Mouse (Mus musculus) stomach, postnatal 0 days (tissue): ENCODE data around the gene Lmf2. TPM values are rescaled to one million over a fixed set of nuclear protein-coding genes. Genes with fewer than 3 reads are reported as not detected.
A peak's percentile ranks its signal among the peaks of the same experiment; 100 is the strongest.

Experiments
- ATAC-seq: fragments of 200-750 bp; cut with Nextera tagmentation; 2 replicates; pipeline ENCODE4 v1.8.0; 2017; ENCODE audit not compliant: low FRiP score, low TSS enrichment
- DNase-seq: peaks from one replicate; pipeline ENCODE4 v3.0.0-alpha.2; 2016; ENCODE audit warnings: low spot score
- H3K27ac ChIP-seq: fragments of 300-500 bp; sonication (generic); replicated peaks from 2 replicates; pipeline ENCODE4 v1.5.1; 2014; ENCODE audit warnings: mild to moderate bottlenecking, control low read depth
- H3K27me3 ChIP-seq: fragments of 300-500 bp; sonication (generic); 2 replicates; pipeline ENCODE4 v1.6.1; 2014; ENCODE audit warnings: low read length; ENCODE audit not compliant: control insufficient read depth, insufficient read depth
- H3K36me3 ChIP-seq: fragments of 300-500 bp; sonication (generic); 2 replicates; pipeline ENCODE4 v1.6.1; 2014; ENCODE audit warnings: low read length, mixed read lengths; ENCODE audit not compliant: control insufficient read depth, insufficient read depth
- H3K4me1 ChIP-seq: fragments of 300-500 bp; sonication (generic); replicated peaks from 2 replicates; pipeline ENCODE4 v1.6.1; 2014; ENCODE audit warnings: antibody characterized with exemption; ENCODE audit not compliant: control insufficient read depth, insufficient read depth
- H3K4me2 ChIP-seq: fragments of 300-500 bp; sonication (generic); replicated peaks from 2 replicates; pipeline ENCODE4 v1.6.1; 2014; ENCODE audit warnings: low read depth, mild to moderate bottlenecking, control low read depth, moderate library complexity
- H3K4me3 ChIP-seq: fragments of 300-500 bp; sonication (generic); 2 replicates; pipeline ENCODE4 v1.5.1; 2014; ENCODE audit warnings: low read depth, low read length, control low read depth
- H3K9ac ChIP-seq: fragments of 300-500 bp; sonication (generic); 2 replicates; pipeline ENCODE4 v1.6.1; 2014; ENCODE audit warnings: mild to moderate bottlenecking, low read length, control low read depth, mixed read lengths
- H3K9me3 ChIP-seq: fragments of 300-500 bp; sonication (generic); 2 replicates; pipeline ENCODE4 v1.6.1; 2016; ENCODE audit warnings: low read length; ENCODE audit not compliant: control insufficient read depth
- CTCF ChIP-seq: IDR thresholded peaks from 2 replicates; pipeline ENCODE4 v1.5.1; 2016; ENCODE audit warnings: antibody characterized with exemption, low read depth, mild to moderate bottlenecking, moderate library complexity
- EP300 ChIP-seq: optimal IDR thresholded peaks from 2 replicates; pipeline ENCODE3; 2016; ENCODE audit warnings: antibody characterized with exemption
- WGBS: fragments of 180-500 bp; shearing (Covaris S2); extraction: QIAGEN DNeasy Blood & Tissue Kit; methylation state at CpG from one replicate; pipeline ENCODE4 v1.1.7; 2014; 5-methylcytosine and 5-hydroxymethylcytosine counted together
- polyA plus RNA-seq: library from polyadenylated mRNA; unstranded; fragments of >200 nt; fragmentation: Nextera tagmentation; extraction: Ambion mirVana; gene quantifications from 2 replicates; pipeline ENCODE4 v1.2.1, GENCODE M21; 2015

Lmf2 gene
- polyA plus RNA-seq, 1 experiment from 2014 or later, result 24.4 TPM

DNA sequence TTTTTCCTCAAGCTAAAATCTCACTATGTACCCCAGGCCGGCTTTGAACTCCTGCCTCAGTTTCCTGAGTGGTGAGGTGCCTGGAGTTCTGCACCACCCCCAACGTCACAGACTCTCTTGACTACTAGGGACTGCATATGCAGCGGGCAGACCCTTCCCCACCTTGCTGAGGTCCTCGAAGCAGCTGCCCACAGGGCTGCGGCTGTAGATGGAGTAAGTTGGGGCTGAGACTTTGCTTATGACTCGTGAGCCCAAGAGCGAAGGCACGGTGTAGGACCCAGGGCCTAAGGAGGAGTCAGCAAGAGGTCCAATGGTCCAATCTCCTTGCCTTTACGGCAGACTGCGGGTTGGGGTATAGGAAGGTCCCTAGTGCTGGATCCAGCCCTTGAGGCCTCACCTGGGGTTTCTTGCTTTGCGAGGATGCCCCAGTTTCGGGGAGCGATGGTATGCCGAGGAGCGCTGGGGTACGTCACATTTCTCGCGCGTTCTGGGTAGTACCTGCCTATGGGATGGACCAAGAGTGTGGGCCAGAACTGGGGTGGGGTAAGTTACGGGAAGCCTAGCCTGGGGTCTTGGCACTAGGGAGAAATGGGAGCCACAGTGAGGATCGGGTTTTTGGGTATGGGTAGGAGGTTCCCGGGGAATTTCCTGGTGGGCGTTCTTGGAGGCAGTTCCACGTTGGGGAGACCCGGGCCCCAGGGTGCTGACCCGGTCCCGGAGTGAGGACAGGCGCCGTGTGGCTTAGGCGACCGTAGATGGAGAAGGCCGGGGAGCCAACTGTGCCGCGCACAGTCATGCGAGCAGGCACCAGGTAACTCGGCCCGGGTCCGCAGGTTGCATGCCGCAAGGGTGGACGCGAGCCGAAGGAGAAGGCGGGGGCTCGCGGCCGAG, 22.7 kb upstream of the Lmf2 start:
- no peak for ATAC-seq
- no peak for DNase-seq
- TF ChIP-seq EP300, result no peak
- TF ChIP-seq CTCF, result no peak
- Histone ChIP-seq H3K36me3 (no peaks in the 10 kb centered on the region), H3K4me3 (peak overlapping the region; percentile 35), H3K9ac (peak overlapping the region; percentile 9; the same call in 1 of the 2 replicates), H3K27me3 (peaks cover 8% of the 10 kb centered on the region), H3K27ac (no peak overlapping the region), H3K4me1 (peaks cover 2% of the 10 kb centered on the region; the same call in 1 of the 2 replicates), H3K4me2 (peak overlapping the region; percentile 52), H3K9me3 (no peaks in the 10 kb centered on the region)
- WGBS, result 18% methylated on average over 43 of the region's 46 CpGs

DNA sequence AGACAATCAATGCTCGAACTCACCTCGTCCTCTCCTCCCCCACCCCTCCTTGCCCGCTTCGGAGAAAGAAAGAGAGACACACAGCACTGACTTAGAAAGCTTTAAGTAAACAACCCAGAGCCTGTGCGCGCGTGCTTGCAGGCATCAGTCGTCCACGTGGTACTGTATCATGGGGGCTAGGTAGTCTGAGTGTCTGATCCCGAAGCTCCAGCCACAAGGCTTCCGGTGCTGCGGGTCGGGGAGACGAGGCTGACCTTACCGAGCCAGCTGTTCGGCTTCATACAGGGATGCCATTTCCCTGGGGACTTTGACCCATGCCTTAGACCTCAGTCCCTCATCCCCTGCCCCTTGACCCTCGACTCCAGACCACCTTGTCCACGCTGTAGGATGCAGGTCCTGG, 21.9 kb upstream of the Lmf2 start:
- Histone ChIP-seq H3K4me3 (no peak overlapping the region), H3K4me1 (peaks cover 4% of the 10 kb centered on the region; the same call in 1 of the 2 replicates), H3K36me3 (no peaks in the 10 kb centered on the region), H3K27ac (no peak overlapping the region), H3K9me3 (no peaks in the 10 kb centered on the region), H3K4me2 (no peak overlapping the region), H3K27me3 (peaks cover 8% of the 10 kb centered on the region), H3K9ac (no peak overlapping the region)
- TF ChIP-seq CTCF (no peak), EP300 (no peak)
- 4% methylated on average over 18 of the region's 18 CpGs for WGBS
- no peak for ATAC-seq
- no peak for DNase-seq

GRCm38 (mm10) chr15:89376957-89377356, 21.5 kb upstream of the Lmf2 start, which contains the start of gene Tymp:
TSS of gene Tymp (minus strand) at chr15:89377039.
- no peak for ATAC-seq
- Histone ChIP-seq H3K4me2 (no peak within 1 kb of the TSS), H3K4me3 (no peak within 1 kb of the TSS), H3K9me3 (no peaks in the 10 kb centered on the region), H3K9ac (no peak within 1 kb of the TSS), H3K36me3 (peaks cover 3% of the 10 kb centered on the region), H3K27ac (no peak within 1 kb of the TSS), H3K4me1 (peaks cover 4% of the 10 kb centered on the region; the same call in 1 of the 2 replicates), H3K27me3 (peaks cover 8% of the 10 kb centered on the region)
- no peak for TF ChIP-seq CTCF
- WGBS, result 22% methylated on average over 16 of the region's 16 CpGs
- DNase-seq, result no peak

- 82% methylated on average over 7 of the region's 7 CpGs for WGBS
These were observed 20.6 kb upstream of the Lmf2 start for GRCm38 (mm10) chr15:89376040-89376439.

DNA sequence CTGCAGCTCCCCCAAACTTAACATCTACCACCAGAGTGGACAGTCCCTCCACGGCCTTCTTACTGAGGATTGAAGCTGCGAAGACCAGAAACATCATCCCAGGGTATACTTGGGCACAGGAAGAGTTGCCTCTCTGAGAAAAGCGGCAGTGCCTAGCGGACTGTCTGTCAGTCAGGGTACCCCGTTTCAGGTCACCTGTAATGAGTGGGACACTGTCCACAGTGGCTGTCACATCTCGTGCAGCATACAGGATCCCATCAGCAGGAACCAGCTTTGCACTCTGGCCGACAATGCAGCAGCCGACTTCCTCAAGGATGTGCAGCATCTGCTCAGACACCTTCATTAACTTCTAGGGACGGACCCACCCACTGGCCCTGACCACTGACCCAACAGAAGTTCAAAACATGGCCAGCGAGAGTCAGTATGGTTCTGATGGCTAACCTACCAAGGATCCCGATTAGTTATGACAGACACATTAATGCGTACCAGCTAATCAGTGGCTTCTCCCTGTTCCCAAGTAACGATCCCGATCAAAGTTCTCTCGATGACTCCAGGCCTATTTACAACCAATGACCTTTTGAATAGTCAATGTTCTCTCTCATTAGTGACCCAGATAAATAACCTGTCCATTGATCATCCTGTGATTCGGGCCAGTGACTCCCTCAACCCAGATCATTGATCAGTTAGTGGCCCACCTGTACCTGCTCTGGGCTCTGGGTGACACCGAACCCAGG, 19.5 kb upstream of the Lmf2 start:
- Histone ChIP-seq H3K27me3 (peaks cover 8% of the 10 kb centered on the region), H3K27ac (no peak overlapping the region), H3K36me3 (peaks cover 11% of the 10 kb centered on the region), H3K4me2 (no peak overlapping the region), H3K9me3 (no peaks in the 10 kb centered on the region), H3K4me1 (peaks cover 4% of the 10 kb centered on the region; the same call in 1 of the 2 replicates), H3K9ac (no peak overlapping the region), H3K4me3 (no peak overlapping the region)
- WGBS, result 93% methylated on average over 17 of the region's 17 CpGs
- no peak for DNase-seq
- TF ChIP-seq EP300 (no peak), CTCF (no peak)
- no peak for ATAC-seq

More at GRCm38 (mm10) chr15:89376040-89376439, 20.6 kb upstream of the Lmf2 start:
- H3K4me3 ChIP-seq, result no peak overlapping the region
- no peak overlapping the region for H3K27ac ChIP-seq
- H3K9me3 ChIP-seq, result no peaks in the 10 kb centered on the region
- no peak for TF ChIP-seq EP300
- no peak for TF ChIP-seq CTCF
- ATAC-seq (no peak), DNase-seq (no peak)
- H3K4me1 ChIP-seq, result peaks cover 4% of the 10 kb centered on the region; the same call in 1 of the 2 replicates
- H3K4me2 ChIP-seq, result no peak overlapping the region
- peaks cover 7% of the 10 kb centered on the region for H3K36me3 ChIP-seq
- H3K27me3 ChIP-seq, result peaks cover 8% of the 10 kb centered on the region
- no peak overlapping the region for H3K9ac ChIP-seq
